Mouse (Mus musculus): ENCODE results near the gene Pls1.

Gene Pls1

GRCm38 (mm10) chr9:95704078-95704477, 141.0 kb downstream of the Pls1 start:
- no peak for DNase-seq (ENCODE audit: low spot score)
